Mouse (Mus musculus) spleen, adult 12 weeks (tissue): ENCODE data around the gene Gm28919.
"Not testable (repeated sequence)": the region's sequence is repeated elsewhere in the genome, so short reads cannot be mapped to it uniquely, and the experiment has no call there.

Experiments
- DNase-seq: peaks from one replicate; pipeline ENCODE4 v3.0.0; 2022; ENCODE audit warnings: low spot score

Gm28919 gene

DNA sequence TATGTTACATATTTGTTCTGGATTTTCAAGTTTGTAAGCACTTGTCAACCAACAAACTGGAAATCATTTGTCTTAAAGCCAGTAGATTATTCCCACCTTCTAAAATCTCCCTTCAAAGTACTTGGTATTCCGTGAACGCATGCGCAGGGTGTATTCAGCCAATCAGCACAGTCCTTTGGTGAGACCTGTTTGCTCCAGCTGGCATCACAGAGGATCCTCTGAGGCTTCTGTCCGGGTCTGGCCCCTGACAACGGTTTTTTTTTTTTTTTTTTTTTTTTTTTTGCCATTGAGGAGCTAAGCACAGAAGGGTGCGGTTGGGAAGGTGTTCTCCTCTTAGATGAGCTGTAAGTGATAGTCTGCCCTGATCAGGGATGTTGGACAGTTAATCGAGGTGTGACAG is at the start of gene Gm28919:
Gm28919 (plus strand) TSS at position 301 of the 400 bp plus-strand sequence.
- DNase-seq: not testable (repeated sequence)
